Mouse (Mus musculus) fibroblast of lung, adult 2 months (primary cell): Measurements from ENCODE around the gene Prrc2a.

Source experiments
- DNase-seq: peaks from one replicate; pipeline ENCODE4 v3.0.0-alpha.2; 2011; ENCODE audit warnings: low read depth

Gene Prrc2a

DNA sequence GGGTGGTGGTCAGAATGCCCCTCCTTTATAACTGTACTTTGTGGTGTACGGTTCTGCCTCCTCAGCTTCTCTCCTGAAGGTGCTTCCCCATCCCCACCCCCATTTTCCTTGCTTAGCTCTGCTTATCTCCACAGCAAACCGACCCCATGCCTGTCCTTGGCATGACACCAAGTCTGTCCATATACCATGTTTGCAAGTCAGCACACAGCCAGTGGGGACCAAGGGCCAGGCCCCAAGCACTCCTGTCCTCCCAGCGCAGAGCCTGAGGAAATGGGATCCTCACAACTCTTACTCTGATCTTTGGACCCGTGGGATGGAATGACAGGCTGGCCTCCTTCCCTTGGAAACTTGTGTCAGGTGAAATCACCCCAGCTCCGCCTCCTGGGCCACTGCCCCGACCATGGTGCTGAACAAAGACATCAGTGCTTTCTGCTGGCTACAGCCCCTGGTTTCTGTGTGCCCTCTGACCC, 61.4 kb downstream of the Prrc2a start:
- no peak for DNase-seq

DNA sequence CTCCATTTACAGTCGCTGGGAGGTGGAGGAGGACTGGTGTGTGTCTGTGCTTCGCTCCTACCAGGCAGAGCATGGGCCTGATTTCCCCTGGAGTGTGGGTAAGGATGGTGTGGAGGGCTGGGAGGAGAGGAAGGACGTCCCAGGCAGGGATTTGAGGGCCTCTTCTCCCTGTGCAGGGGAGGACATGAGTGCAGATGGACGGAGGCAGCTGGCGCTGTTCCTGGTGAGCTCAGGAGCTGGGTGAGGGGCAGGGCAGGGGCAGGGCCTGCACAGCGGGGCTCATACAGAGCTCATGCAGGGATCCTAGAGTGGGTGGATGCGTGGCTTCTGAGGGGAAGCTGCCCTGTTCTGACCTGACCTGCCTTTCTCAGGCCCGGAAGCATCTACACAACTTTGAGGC, 62.4 kb downstream of the Prrc2a start:
- DNase-seq: no peak

GRCm38 (mm10) chr17:35101161-35101560, 63.5 kb downstream of the Prrc2a start:
- DNase-seq: no peak

GRCm38 (mm10) chr17:35100196-35100765, 64.4 kb downstream of the Prrc2a start:
- DNase-seq: no peak
